Mouse (Mus musculus): ENCODE results near the gene Myo6.

- TF ChIP-seq CTCF (conservative IDR thresholded peaks at IDR 0.05; ENCODE audit: low read length) (no peak), NANOG (IDR thresholded peaks at IDR 0.05; ENCODE audit: borderline replicate concordance, low read length) (no peak)
These were observed 6.9 kb upstream of the Myo6 start for GRCm38 (mm10) chr9:80157840-80158465.
